Mouse (Mus musculus) lung, adult 2 months (tissue): ENCODE measurements around the gene Cct6b.

Source experiments
- CTCF ChIP-seq: fragments of 200-500 bp; IDR thresholded peaks from 2 replicates; pipeline ENCODE4 v1.5.1; 2011; ENCODE audit warnings: mild to moderate bottlenecking, low read length, control low read depth; ENCODE audit not compliant: insufficient read depth
- POLR2A ChIP-seq: fragments of 200-500 bp; IDR thresholded peaks from 2 replicates; pipeline ENCODE4 v1.6.1; 2011; ENCODE audit warnings: low read depth, mild to moderate bottlenecking, control low read depth, low read length, borderline replicate concordance; ENCODE audit errors: extremely low read depth

- TF ChIP-seq CTCF = no peak
- no peak for TF ChIP-seq POLR2A
Measured at GRCm38 (mm10) chr11:82719294-82719693, 44.8 kb downstream of the Cct6b start.
